Mouse (Mus musculus): Measurements from ENCODE around the gene Xxylt1.

The Xxylt1 gene

DNA sequence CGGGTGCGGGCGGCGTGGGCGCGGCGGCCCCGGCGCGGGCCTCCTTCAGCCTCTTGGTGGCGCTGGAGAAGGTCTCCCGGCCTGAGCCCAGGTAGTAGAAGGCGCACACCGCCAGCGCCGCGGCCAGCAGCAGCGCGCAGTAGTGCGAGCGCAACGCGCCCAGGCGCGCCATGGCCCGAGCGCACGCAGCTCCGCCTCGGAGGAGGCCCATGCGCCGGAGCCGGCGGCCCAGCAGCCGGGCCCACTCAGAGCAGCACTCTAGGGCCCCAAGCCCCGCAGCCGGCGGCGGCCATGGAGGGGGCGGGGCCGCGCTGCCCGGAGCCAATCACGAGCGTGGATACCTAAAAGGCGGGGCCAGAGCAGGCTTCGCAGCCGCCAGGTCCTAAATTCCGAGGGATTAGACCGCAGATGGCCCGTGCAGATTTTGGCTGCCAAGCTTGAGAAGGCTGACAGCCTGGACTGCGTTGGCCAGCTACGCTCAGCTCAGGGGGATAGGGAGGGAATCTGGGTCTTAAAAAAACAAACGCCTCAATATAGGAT lies at the start of gene Xxylt1:
Gene Xxylt1 (minus strand): TSS at position 308 of the 540 bp plus-strand sequence.
- DNase-seq (ENCODE audit: low read depth, low spot score), result peak; percentile 95

DNA sequence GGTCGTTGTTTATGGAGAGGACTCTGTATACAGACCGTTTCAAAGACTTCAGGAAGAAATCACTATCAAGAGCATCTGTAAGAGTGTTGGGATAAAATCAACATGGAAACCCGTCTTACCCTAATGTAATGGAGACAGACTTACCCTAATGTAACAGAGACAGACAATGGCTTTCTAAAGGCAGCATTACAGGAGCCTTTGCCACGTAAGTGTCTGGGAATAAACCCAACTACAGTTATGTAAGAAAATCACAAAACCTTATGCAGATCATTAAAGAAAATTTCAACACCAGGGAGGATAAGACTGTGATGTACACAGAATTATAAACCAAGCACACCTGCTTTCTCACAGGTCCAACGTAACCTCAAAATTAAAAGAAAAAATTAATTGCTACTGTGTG lies 46.9 kb upstream of the Xxylt1 start:
- no peak for DNase-seq (ENCODE audit: low read depth, low spot score)

GRCm38 (mm10) chr16:31124991-31125390 lies 43.8 kb upstream of the Xxylt1 start:
- DNase-seq (ENCODE audit: low read depth, low spot score), result no peak

DNA sequence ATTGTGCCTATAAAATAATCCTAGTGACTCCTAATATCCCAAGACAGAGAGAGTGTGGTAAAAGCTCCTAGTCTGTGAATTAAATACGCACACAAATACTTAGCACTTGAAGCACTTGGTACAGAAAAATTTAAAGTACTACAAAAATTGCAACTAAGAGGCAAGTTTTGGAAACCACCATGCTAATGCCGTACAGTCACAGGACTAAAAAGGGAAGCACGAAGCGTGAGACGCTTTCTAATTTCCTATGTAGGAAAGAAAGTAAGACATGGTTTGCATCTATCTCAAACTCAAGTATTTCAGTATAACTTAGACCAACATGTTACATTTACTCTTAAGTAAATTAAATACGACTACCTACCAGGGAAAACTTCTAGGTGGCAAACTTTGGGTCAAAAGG lies 40.4 kb upstream of the Xxylt1 start:
- DNase-seq (ENCODE audit: low read depth, low spot score), result no peak

DNA sequence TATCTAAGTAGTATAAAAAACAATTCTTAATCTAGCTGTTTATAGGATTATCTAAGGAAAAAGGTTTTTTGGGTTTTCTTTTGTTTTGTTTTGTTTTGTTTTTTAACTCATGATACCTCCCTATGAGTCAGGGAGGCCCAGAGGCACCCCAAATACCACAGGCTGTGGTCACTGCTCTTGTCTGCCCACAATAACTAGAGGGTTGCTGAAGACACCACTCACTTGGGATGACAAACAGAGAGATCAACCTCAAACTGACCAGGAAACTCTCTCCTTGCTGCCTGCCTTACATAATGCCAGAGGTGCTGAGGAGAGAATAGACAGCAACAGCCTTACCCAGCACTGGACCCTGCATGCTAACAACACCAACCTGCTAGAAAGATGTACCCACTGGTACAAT lies 32.4 kb upstream of the Xxylt1 start:
- DNase-seq (ENCODE audit: low read depth, low spot score), result peak; percentile 65

- no peak for DNase-seq (ENCODE audit: low read depth, low spot score)
Measured at GRCm38 (mm10) chr16:31101352-31101751, 20.1 kb upstream of the Xxylt1 start.

- DNase-seq (ENCODE audit: low read depth, low spot score), result no peak
Measured at GRCm38 (mm10) chr16:31099906-31100305, 18.7 kb upstream of the Xxylt1 start.

GRCm38 (mm10) chr16:31094036-31094435 lies 12.8 kb upstream of the Xxylt1 start:
- DNase-seq (ENCODE audit: low read depth, low spot score), result no peak

- DNase-seq (ENCODE audit: low read depth, low spot score), result no peak
Measured at GRCm38 (mm10) chr16:31093186-31093585, 12.0 kb upstream of the Xxylt1 start.

DNA sequence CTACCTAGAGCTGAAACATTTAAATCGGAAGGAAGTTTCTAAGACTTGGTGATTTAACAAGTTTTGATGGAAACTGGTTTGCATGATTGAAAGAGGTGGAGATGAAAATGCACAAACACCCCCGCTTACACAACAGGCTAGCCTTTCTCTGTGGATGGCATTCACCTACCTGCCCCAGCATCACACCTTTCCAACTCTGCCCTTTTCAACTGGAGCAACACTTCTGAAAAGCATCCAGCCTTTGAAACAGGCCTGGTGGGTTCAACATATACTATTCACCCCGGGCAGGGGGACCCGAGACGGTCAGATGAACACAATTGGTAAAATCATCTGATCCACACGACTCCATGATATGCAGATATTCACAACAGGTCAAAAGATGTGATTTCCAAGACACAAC lies 659 bp upstream of the Xxylt1 start:
- DNase-seq (ENCODE audit: low read depth, low spot score), result no peak

- peak; percentile 89 for DNase-seq (ENCODE audit: low read depth, low spot score)
Measured at GRCm38 (mm10) chr16:31080573-31081051, 620 bp downstream of the Xxylt1 start.

DNA sequence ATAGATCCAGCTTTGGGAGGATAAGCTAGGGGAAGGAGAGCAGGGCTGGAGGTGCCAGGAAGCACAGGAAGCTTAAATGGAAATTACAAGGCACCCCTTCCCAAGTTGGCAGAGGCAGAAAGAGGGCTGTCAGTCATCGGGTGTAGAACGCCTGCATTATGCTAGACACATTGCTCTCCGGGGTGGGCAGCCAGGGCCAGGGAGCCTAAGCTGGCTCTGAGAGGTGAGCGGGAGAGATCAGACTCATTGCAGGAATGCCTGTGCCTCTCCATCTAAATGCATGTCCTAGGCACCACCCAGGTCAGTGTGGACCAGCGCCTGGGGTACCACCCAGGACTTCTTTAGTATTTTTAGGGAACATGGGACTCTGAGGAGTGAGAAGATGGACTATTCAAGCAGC lies 3.8 kb downstream of the Xxylt1 start:
- no peak for DNase-seq (ENCODE audit: low read depth, low spot score)

GRCm38 (mm10) chr16:31076436-31076835 lies 4.8 kb downstream of the Xxylt1 start:
- peak; percentile 64 for DNase-seq (ENCODE audit: low read depth, low spot score)

DNA sequence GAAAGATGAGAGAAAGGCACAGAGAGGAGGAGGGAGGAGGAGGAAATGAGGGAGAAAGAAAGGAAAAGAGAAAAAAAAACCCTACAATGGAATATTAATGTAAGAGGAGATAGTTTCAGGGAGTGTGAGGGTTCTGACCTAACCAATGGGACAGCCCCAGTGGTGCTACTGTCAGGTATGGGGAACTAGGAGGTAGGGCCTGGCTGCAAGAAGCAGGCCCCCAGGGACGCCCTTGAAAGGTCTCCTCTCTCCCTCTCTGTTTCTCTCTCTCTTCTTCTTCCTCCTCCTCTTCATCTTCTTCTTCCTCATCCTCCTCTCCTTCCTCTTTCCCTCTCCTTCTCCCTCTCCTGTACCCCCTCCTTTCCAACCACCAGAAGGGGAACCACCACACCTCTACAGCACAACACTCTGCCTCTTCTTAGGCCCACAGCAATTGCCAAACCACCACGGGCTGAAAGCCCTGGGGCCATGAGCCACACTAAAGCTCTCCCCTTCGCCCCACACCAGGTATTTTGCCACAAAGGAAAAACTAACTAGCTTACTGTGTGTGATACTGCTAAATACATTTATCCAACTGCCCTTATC lies 6.8 kb downstream of the Xxylt1 start:
- no peak for DNase-seq (ENCODE audit: low read depth, low spot score)

- DNase-seq (ENCODE audit: low read depth, low spot score), result no peak
Measured at GRCm38 (mm10) chr16:31071731-31072130, 9.5 kb downstream of the Xxylt1 start.

DNA sequence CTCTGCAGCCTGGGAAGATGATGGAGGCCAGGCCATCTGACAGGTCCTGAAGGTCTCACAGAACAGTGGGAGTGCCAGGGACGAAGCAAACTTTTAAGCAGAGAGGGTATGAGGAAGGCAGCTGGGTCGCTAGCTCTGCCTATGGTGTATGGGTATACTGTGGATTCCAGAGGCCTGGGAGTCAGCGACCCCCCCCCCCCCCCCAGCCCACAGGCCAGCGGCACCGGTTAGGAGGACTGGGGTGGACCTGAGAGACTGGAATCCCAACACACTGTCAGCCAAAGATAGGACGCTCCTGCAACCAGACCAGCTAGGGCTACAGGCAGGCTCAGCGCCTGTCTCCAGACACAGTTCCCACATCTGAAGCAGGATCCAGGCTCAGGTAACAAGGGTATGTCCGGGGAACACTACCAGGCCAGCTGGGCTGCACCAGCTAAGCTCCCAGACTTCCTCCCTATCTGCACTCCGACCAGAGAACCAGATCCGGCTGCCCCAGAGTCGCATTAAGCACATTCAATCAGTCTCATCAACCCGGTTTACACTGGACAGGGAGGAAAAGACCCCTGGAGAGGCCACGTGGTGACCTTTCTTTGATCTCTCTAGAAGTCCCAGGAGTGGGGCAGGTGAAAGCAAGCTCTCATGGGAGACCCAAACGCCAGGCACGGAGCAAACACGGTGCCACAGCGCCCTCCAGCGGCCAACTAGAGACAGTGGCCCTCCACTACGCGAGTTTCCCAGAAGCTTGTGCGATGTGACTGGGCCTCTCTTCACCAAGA lies 10.7 kb downstream of the Xxylt1 start:
- DNase-seq (ENCODE audit: low read depth, low spot score), result peak; percentile 80

DNA sequence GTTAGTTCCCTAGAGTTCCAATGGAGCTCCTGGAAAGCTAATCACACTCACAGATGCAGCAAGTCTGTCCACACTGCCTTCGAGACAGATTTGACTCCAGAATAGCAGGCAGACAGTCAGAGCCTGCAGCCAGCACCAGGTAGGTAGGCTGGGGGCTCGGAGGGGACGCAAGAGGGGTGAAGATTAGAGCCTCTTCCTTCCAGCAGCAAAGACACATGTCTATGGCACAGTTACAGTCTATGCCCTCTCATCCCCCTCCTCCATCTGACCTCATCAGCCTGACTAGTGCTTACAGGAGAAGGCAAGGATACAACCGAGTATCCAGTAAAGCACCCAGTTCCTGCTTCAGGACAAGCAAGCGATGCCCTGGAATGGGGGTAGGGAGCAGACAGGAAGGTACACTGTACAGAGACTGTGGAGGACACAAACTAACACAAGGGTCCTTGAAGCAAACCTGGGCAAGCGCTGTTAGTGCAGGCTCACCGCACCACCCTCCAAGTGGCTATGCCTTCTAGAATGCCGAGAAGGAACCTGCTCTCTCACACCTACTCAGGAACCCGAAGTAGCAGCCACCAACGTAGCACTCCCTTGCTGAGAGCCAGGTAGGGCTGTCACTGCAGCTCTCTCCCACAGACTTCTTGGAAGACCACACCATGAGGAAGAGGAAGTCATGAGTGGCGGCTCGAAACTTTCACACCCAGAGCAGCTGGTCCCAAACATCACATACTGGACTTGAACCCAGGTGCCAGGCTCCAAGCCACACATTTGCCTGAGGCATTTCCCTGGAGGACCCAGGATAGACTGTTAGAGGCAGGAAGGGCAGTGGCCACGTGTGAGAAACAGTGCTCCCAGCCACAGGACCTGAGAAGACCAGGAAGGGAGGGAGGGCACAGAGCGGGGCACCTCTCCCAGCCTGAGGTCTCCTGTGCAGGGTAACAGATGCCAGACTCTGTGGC lies 11.7 kb downstream of the Xxylt1 start:
- no peak for DNase-seq (ENCODE audit: low read depth, low spot score)

- DNase-seq (ENCODE audit: low read depth, low spot score), result no peak
Measured at GRCm38 (mm10) chr16:31068280-31068679, 13.0 kb downstream of the Xxylt1 start.

GRCm38 (mm10) chr16:31066344-31067098 lies 14.7 kb downstream of the Xxylt1 start:
- DNase-seq (ENCODE audit: low read depth, low spot score), result no peak

- DNase-seq (ENCODE audit: low read depth, low spot score), result no peak
Measured at GRCm38 (mm10) chr16:31064782-31065181, 16.4 kb downstream of the Xxylt1 start.

GRCm38 (mm10) chr16:31062918-31063317 lies 18.3 kb downstream of the Xxylt1 start:
- no peak for DNase-seq (ENCODE audit: low read depth, low spot score)

All from 3T3-L1 (cell line).